Mouse (Mus musculus): ENCODE results near the gene Slc31a2. TPM values are rescaled to one million over a fixed set of nuclear protein-coding genes. Genes with fewer than 3 reads are reported as not detected.

Gene Slc31a2
- polyA plus RNA-seq, 1 experiment from 2014 or later: 28.0 TPM

- no peaks in the 10 kb centered on the region for H3K9me3 ChIP-seq (replicated peaks; ENCODE audit: control insufficient read depth, low read length)
- no peak for ATAC-seq (ENCODE audit: insufficient read depth, low FRiP score)
- H3K4me1 ChIP-seq (ENCODE audit: control insufficient read depth, insufficient read depth, low read length): peaks cover 9% of the 10 kb centered on the region; the same call in 1 of the 2 replicates
- peak overlapping the region; percentile 81 for H3K4me2 ChIP-seq (ENCODE audit: low read depth, low read length)
- peak overlapping the region; percentile 83 for H3K4me3 ChIP-seq (replicated peaks; ENCODE audit: low read length)
- H3K27me3 ChIP-seq (ENCODE audit: control insufficient read depth, insufficient read depth, low read length): no peaks in the 10 kb centered on the region
- whole genome bisulfite sequencing: 7% methylated on average over 12 of the region's 12 CpGs
- peak overlapping the region; percentile 39 for H3K27ac ChIP-seq (ENCODE audit: low read length)
- no peaks in the 10 kb centered on the region for H3K36me3 ChIP-seq (ENCODE audit: control insufficient read depth, insufficient read depth, low read length)
- peak overlapping the region; percentile 84 for H3K9ac ChIP-seq (ENCODE audit: low read length)
These were observed 24.9 kb downstream of the Slc31a2 start for GRCm38 (mm10) chr4:62286992-62287900.

GRCm38 (mm10) chr4:62289226-62289625 lies 26.9 kb downstream of the Slc31a2 start:
- H3K4me1 ChIP-seq (ENCODE audit: control insufficient read depth, insufficient read depth, low read length): peaks cover 9% of the 10 kb centered on the region; the same call in 1 of the 2 replicates
- H3K27ac ChIP-seq (ENCODE audit: low read length): no peak overlapping the region
- H3K4me3 ChIP-seq (replicated peaks; ENCODE audit: low read length): no peak overlapping the region
- no peaks in the 10 kb centered on the region for H3K27me3 ChIP-seq (ENCODE audit: control insufficient read depth, insufficient read depth, low read length)
- no peak overlapping the region for H3K9ac ChIP-seq (ENCODE audit: low read length)
- ATAC-seq (ENCODE audit: insufficient read depth, low FRiP score): no peak
- no peaks in the 10 kb centered on the region for H3K9me3 ChIP-seq (replicated peaks; ENCODE audit: control insufficient read depth, low read length)
- 85% methylated on average over 7 of the region's 7 CpGs for WGBS
- H3K36me3 ChIP-seq (ENCODE audit: control insufficient read depth, insufficient read depth, low read length): no peaks in the 10 kb centered on the region
- H3K4me2 ChIP-seq (ENCODE audit: low read depth, low read length): no peak overlapping the region

GRCm38 (mm10) chr4:62290816-62291505 lies 28.6 kb downstream of the Slc31a2 start:
- Histone ChIP-seq H3K4me3 (replicated peaks; ENCODE audit: low read length) (no peak overlapping the region), H3K27ac (ENCODE audit: low read length) (no peak overlapping the region), H3K9ac (ENCODE audit: low read length) (no peak overlapping the region), H3K36me3 (ENCODE audit: control insufficient read depth, insufficient read depth, low read length) (no peaks in the 10 kb centered on the region), H3K27me3 (ENCODE audit: control insufficient read depth, insufficient read depth, low read length) (no peaks in the 10 kb centered on the region), H3K9me3 (replicated peaks; ENCODE audit: control insufficient read depth, low read length) (no peaks in the 10 kb centered on the region), H3K4me2 (ENCODE audit: low read depth, low read length) (no peak overlapping the region), H3K4me1 (ENCODE audit: control insufficient read depth, insufficient read depth, low read length) (peaks cover 9% of the 10 kb centered on the region; the same call in 1 of the 2 replicates)
- ATAC-seq (ENCODE audit: insufficient read depth, low FRiP score): no peak
- 89% methylated on average over 9 of the region's 9 CpGs for WGBS

GRCm38 (mm10) chr4:62292461-62293180 lies 30.3 kb downstream of the Slc31a2 start:
- H3K27ac ChIP-seq (ENCODE audit: low read length): no peak overlapping the region
- H3K4me2 ChIP-seq (ENCODE audit: low read depth, low read length): no peak overlapping the region
- no peak overlapping the region for H3K4me3 ChIP-seq (replicated peaks; ENCODE audit: low read length)
- H3K4me1 ChIP-seq (ENCODE audit: control insufficient read depth, insufficient read depth, low read length): peaks cover 5% of the 10 kb centered on the region; the same call in 1 of the 2 replicates
- no peak for ATAC-seq (ENCODE audit: insufficient read depth, low FRiP score)
- no peaks in the 10 kb centered on the region for H3K9me3 ChIP-seq (replicated peaks; ENCODE audit: control insufficient read depth, low read length)
- no peaks in the 10 kb centered on the region for H3K27me3 ChIP-seq (ENCODE audit: control insufficient read depth, insufficient read depth, low read length)
- H3K36me3 ChIP-seq (ENCODE audit: control insufficient read depth, insufficient read depth, low read length): no peaks in the 10 kb centered on the region; the same call in 1 of the 2 replicates
- WGBS: 75% methylated on average over 8 of the region's 8 CpGs
- no peak overlapping the region for H3K9ac ChIP-seq (ENCODE audit: low read length)

- Histone ChIP-seq H3K36me3 (ENCODE audit: control insufficient read depth, insufficient read depth, low read length) (no peaks in the 10 kb centered on the region; the same call in 1 of the 2 replicates), H3K27ac (ENCODE audit: low read length) (no peak overlapping the region), H3K4me2 (ENCODE audit: low read depth, low read length) (no peak overlapping the region), H3K4me3 (replicated peaks; ENCODE audit: low read length) (no peak overlapping the region), H3K27me3 (ENCODE audit: control insufficient read depth, insufficient read depth, low read length) (no peaks in the 10 kb centered on the region), H3K9me3 (replicated peaks; ENCODE audit: control insufficient read depth, low read length) (no peaks in the 10 kb centered on the region), H3K4me1 (ENCODE audit: control insufficient read depth, insufficient read depth, low read length) (no peaks in the 10 kb centered on the region), H3K9ac (ENCODE audit: low read length) (no peak overlapping the region)
- no peak for ATAC-seq (ENCODE audit: insufficient read depth, low FRiP score)
- 56% methylated on average over 10 of the region's 10 CpGs for WGBS
These were observed 31.0 kb downstream of the Slc31a2 start for GRCm38 (mm10) chr4:62293219-62293861.

- H3K9me3 ChIP-seq (replicated peaks; ENCODE audit: control insufficient read depth, low read length): no peaks in the 10 kb centered on the region
- no peak overlapping the region for H3K27ac ChIP-seq (ENCODE audit: low read length)
- H3K4me2 ChIP-seq (ENCODE audit: low read depth, low read length): no peak overlapping the region
- 92% methylated on average over 1 of the region's 1 CpGs for WGBS
- H3K4me1 ChIP-seq (ENCODE audit: control insufficient read depth, insufficient read depth, low read length): no peaks in the 10 kb centered on the region
- H3K4me3 ChIP-seq (replicated peaks; ENCODE audit: low read length): no peak overlapping the region
- H3K9ac ChIP-seq (ENCODE audit: low read length): no peak overlapping the region
- ATAC-seq (ENCODE audit: insufficient read depth, low FRiP score): no peak
- peaks cover 5% of the 10 kb centered on the region; the same call in 1 of the 2 replicates for H3K36me3 ChIP-seq (ENCODE audit: control insufficient read depth, insufficient read depth, low read length)
- no peaks in the 10 kb centered on the region for H3K27me3 ChIP-seq (ENCODE audit: control insufficient read depth, insufficient read depth, low read length)
These were observed 32.4 kb downstream of the Slc31a2 start for GRCm38 (mm10) chr4:62294741-62295140.

- no peaks in the 10 kb centered on the region for H3K4me1 ChIP-seq (ENCODE audit: control insufficient read depth, insufficient read depth, low read length)
- WGBS: 80% methylated on average over 3 of the region's 3 CpGs
- H3K9me3 ChIP-seq (replicated peaks; ENCODE audit: control insufficient read depth, low read length): no peaks in the 10 kb centered on the region
- no peaks in the 10 kb centered on the region for H3K27me3 ChIP-seq (ENCODE audit: control insufficient read depth, insufficient read depth, low read length)
- H3K4me2 ChIP-seq (ENCODE audit: low read depth, low read length): no peak overlapping the region
- no peak overlapping the region for H3K27ac ChIP-seq (ENCODE audit: low read length)
- H3K9ac ChIP-seq (ENCODE audit: low read length): no peak overlapping the region
- ATAC-seq (ENCODE audit: insufficient read depth, low FRiP score): no peak
- no peak overlapping the region for H3K4me3 ChIP-seq (replicated peaks; ENCODE audit: low read length)
- peaks cover 8% of the 10 kb centered on the region; the same call in 1 of the 2 replicates for H3K36me3 ChIP-seq (ENCODE audit: control insufficient read depth, insufficient read depth, low read length)
These were observed 35.1 kb downstream of the Slc31a2 start for GRCm38 (mm10) chr4:62297280-62298130.

- no peaks in the 10 kb centered on the region for H3K9me3 ChIP-seq (replicated peaks; ENCODE audit: control insufficient read depth, low read length)
- peaks cover 31% of the 10 kb centered on the region for H3K36me3 ChIP-seq (ENCODE audit: control insufficient read depth, insufficient read depth, low read length)
- WGBS: 79% methylated on average over 2 of the region's 2 CpGs
- ATAC-seq (ENCODE audit: insufficient read depth, low FRiP score): no peak
- H3K27me3 ChIP-seq (ENCODE audit: control insufficient read depth, insufficient read depth, low read length): no peaks in the 10 kb centered on the region
- no peaks in the 10 kb centered on the region for H3K4me1 ChIP-seq (ENCODE audit: control insufficient read depth, insufficient read depth, low read length)
- H3K9ac ChIP-seq (ENCODE audit: low read length): no peak overlapping the region
- no peak overlapping the region for H3K4me2 ChIP-seq (ENCODE audit: low read depth, low read length)
- no peak overlapping the region for H3K27ac ChIP-seq (ENCODE audit: low read length)
- no peak overlapping the region for H3K4me3 ChIP-seq (replicated peaks; ENCODE audit: low read length)
These were observed 37.6 kb downstream of the Slc31a2 start for GRCm38 (mm10) chr4:62300001-62300400.
